Mouse (Mus musculus) spleen, adult 2 months (tissue): ENCODE data around the gene Rasgrf2.

Source experiments
- CTCF ChIP-seq: fragments of 200-500 bp; IDR thresholded peaks from 2 replicates; pipeline ENCODE4 v1.5.1; 2011; ENCODE audit warnings: mild to moderate bottlenecking, inconsistent platforms; ENCODE audit not compliant: insufficient read depth, insufficient read length, insufficient replicate concordance; ENCODE audit errors: extremely low read depth
- POLR2A ChIP-seq: fragments of 200-500 bp; IDR thresholded peaks from 2 replicates; pipeline ENCODE4 v1.6.1; 2011; ENCODE audit warnings: low read depth, low read length, inconsistent platforms

DNA sequence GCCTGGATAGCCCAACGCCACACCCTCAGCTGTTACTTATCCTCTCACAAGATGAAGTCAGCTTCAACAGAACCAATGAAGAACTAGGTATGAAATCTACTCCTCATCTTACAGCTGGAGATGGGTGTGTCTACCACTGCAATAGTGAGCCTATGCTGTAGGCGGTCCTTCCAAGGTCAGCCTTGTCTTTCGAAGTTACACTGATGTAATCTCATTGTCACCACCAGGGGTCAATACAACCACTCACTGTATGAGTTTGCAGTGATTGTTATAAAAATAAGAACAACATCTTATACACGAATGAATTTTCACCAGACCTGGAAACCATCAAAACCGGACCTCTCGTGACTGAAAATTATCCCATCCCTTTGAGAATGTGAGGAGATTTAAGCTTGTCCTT lies 238.3 kb downstream of the Rasgrf2 start:
- TF ChIP-seq CTCF (no peak), POLR2A (no peak)
